Mouse (Mus musculus) liver, postnatal 0 days (tissue): ENCODE data around the gene Arhgef6. TPM values are rescaled to one million over a fixed set of nuclear protein-coding genes. Genes with fewer than 3 reads are reported as not detected.

Source experiments
- ATAC-seq: fragments of 200-750 bp; cut with Nextera tagmentation; 2 replicates; pipeline ENCODE4 v1.8.0; 2017; ENCODE audit warnings: mild to moderate bottlenecking, moderate library complexity
- DNase-seq: peaks from one replicate; pipeline ENCODE4 v3.0.0-alpha.2; 2016
- H3K27ac ChIP-seq: fragments of 300-500 bp; sonication (generic); 2 replicates; pipeline ENCODE4 v1.5.1; 2014; ENCODE audit warnings: antibody characterized with exemption, moderate library complexity, mild to moderate bottlenecking, low read depth
- H3K27me3 ChIP-seq: fragments of 300-500 bp; sonication (generic); 2 replicates; pipeline ENCODE4 v1.6.1; 2014; ENCODE audit warnings: low read length, control low read depth, mixed read lengths; ENCODE audit not compliant: insufficient read depth
- H3K36me3 ChIP-seq: fragments of 300-500 bp; sonication (generic); replicated peaks from 2 replicates; pipeline ENCODE4 v1.6.1; 2014; ENCODE audit warnings: mild to moderate bottlenecking, control low read depth, low read length, moderate library complexity, mixed read lengths; ENCODE audit not compliant: insufficient read depth
- H3K4me1 ChIP-seq: fragments of 300-500 bp; sonication (generic); 2 replicates; pipeline ENCODE4 v1.6.1; 2014; ENCODE audit warnings: antibody characterized with exemption, mild to moderate bottlenecking, control low read depth; ENCODE audit not compliant: insufficient read depth
- H3K4me2 ChIP-seq: fragments of 300-500 bp; sonication (generic); 2 replicates; pipeline ENCODE4 v1.6.1; 2014; ENCODE audit warnings: low read depth, mild to moderate bottlenecking, low read length, moderate library complexity, mixed read lengths
- H3K4me3 ChIP-seq: fragments of 300-500 bp; sonication (generic); 2 replicates; pipeline ENCODE4 v1.5.1; 2014; ENCODE audit warnings: low read depth, low read length
- H3K9ac ChIP-seq: fragments of 300-500 bp; sonication (generic); replicated peaks from 2 replicates; pipeline ENCODE4 v1.6.1; 2014; ENCODE audit warnings: mild to moderate bottlenecking, moderate library complexity
- H3K9me3 ChIP-seq: fragments of 300-500 bp; sonication (generic); 2 replicates; pipeline ENCODE4 v1.6.1; 2016; ENCODE audit warnings: mild to moderate bottlenecking, control low read depth, low read length, mixed read lengths
- CTCF ChIP-seq: sonication (generic); IDR thresholded peaks from 2 replicates; pipeline ENCODE4 v1.5.1; 2016; ENCODE audit warnings: antibody characterized with exemption, low read depth
- EP300 ChIP-seq: IDR thresholded peaks from 2 replicates; pipeline ENCODE4 v1.6.1; 2016; ENCODE audit warnings: antibody characterized with exemption, low read depth, mild to moderate bottlenecking
- WGBS: fragments of 180-500 bp; shearing (Covaris S2); extraction: QIAGEN DNeasy Blood & Tissue Kit; methylation state at CpG from one replicate; pipeline ENCODE4 v1.1.7; 2014; ENCODE audit not compliant: insufficient replicate concordance; 5-methylcytosine and 5-hydroxymethylcytosine counted together
- polyA plus RNA-seq: library from polyadenylated mRNA; unstranded; fragments of >200 nt; fragmentation: Nextera tagmentation; extraction: Ambion mirVana; gene quantifications from 2 replicates; pipeline ENCODE4 v1.2.1, GENCODE M21; 2015

Arhgef6 gene
- polyA plus RNA-seq, 1 experiment from 2014 or later, result 5.9 TPM

DNA sequence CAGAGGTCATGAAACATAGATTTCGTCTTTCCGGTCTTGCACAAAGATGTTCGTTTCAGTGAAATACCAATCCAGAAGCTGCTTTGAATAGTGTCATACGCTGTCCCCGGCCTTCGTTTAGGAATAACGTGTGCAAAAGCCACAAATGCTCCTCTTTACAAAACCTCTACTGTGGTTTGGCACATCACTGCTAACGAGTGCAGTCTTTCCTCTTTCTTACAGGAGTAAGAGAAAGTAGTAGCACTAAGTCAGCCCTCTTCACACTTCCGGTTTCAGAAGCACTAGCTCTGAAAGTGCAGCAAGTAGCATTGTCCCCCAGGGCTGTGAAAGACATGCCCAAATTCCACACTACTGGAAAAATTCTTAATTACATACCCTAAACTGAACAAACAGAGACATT, 142.2 kb downstream of the Arhgef6 start:
- H3K36me3 ChIP-seq, result no peaks in the 10 kb centered on the region
- H3K4me3 ChIP-seq, result no peak overlapping the region
- DNase-seq (no peak), ATAC-seq (no peak)
- no peak overlapping the region for H3K27ac ChIP-seq
- H3K4me2 ChIP-seq, result no peak overlapping the region
- no peak overlapping the region for H3K9ac ChIP-seq
- no peak for TF ChIP-seq EP300
- TF ChIP-seq CTCF, result no peak
- 51% methylated on average over 9 of the region's 9 CpGs for WGBS
- no peaks in the 10 kb centered on the region for H3K4me1 ChIP-seq
- no peaks in the 10 kb centered on the region for H3K9me3 ChIP-seq
- no peaks in the 10 kb centered on the region for H3K27me3 ChIP-seq

DNA sequence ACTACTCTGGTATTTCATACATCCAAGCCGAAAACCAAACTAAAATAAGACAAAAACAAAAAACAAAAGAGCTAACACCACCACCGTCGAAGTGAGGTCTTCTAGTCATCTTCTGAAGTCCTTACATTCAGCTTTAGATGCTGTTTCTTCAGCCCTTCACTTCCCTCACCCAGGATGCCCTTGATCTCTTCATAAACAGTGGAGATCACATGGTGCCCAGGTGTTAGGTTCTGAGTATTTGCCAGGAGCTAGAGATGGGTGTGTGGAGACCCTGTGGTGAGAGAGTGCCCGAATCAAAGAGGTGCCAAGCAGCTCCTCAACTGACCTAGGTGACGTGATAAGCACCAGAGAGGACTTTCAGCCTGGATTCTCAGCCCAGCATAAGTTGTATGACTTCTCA, 149.2 kb downstream of the Arhgef6 start:
- no peak overlapping the region for H3K9ac ChIP-seq
- H3K4me3 ChIP-seq, result no peak overlapping the region
- 0 out of 2 replicates have a peak, but pooled peaks cover 3% of the 10 kb centered on the region for H3K27me3 ChIP-seq
- TF ChIP-seq CTCF (no peak), EP300 (no peak)
- H3K4me1 ChIP-seq, result no peaks in the 10 kb centered on the region
- H3K27ac ChIP-seq, result no peak overlapping the region
- H3K36me3 ChIP-seq, result no peaks in the 10 kb centered on the region
- ATAC-seq (no peak), DNase-seq (no peak)
- H3K9me3 ChIP-seq, result no peaks in the 10 kb centered on the region
- WGBS, result 68% methylated on average over 5 of the region's 5 CpGs
- no peak overlapping the region for H3K4me2 ChIP-seq

DNA sequence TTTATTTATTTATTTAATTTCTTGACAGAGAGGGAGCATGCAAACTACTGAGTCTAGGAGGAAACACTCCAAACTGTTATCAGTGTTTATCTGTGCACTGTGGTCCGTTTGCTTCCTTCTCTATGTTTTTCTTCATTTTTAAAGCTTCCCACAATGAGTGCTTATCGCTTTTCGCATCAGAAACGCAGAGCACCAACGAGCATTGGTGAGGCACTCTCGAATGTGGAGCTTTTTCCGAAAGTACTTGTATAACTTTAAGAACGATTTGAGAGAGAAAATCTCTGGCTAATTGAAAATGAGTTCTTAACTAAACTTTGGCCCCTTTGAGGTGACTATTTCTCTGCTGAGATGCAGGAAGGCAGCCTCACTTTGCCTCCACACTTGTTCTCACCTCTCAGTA, 151.2 kb downstream of the Arhgef6 start:
- Histone ChIP-seq H3K4me2 (no peak overlapping the region), H3K9me3 (no peaks in the 10 kb centered on the region), H3K4me3 (no peak overlapping the region), H3K9ac (no peak overlapping the region), H3K27me3 (0 out of 2 replicates have a peak, but pooled peaks cover 3% of the 10 kb centered on the region), H3K36me3 (no peaks in the 10 kb centered on the region), H3K27ac (no peak overlapping the region), H3K4me1 (no peaks in the 10 kb centered on the region)
- TF ChIP-seq CTCF (no peak), EP300 (no peak)
- 50% methylated on average over 8 of the region's 8 CpGs for WGBS
- DNase-seq (no peak), ATAC-seq (no peak)

DNA sequence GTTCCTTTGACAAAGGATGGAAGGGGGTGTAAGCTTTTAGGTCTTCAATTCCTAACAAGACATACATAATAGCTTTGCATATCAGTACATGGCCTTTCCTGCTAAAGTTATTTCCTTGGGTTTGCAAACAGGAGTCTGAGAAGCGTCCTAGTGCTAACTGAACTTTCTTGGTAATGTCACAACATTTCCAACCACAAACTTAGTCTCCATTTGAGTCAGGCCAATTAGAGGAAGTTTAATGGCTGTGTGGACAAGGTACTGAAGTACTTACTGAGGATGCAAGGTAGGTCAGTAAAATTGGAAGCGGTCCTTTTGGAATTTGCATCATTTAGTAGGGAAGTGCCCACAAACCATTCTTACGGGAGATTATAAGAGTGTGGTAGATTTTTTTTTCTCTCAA, 155.2 kb downstream of the Arhgef6 start:
- Histone ChIP-seq H3K27ac (no peak overlapping the region), H3K4me1 (no peaks in the 10 kb centered on the region), H3K27me3 (0 out of 2 replicates have a peak, but pooled peaks cover 3% of the 10 kb centered on the region), H3K4me2 (no peak overlapping the region), H3K9me3 (no peaks in the 10 kb centered on the region), H3K4me3 (no peak overlapping the region), H3K9ac (no peak overlapping the region), H3K36me3 (no peaks in the 10 kb centered on the region)
- ATAC-seq (no peak), DNase-seq (no peak)
- TF ChIP-seq CTCF (no peak), EP300 (no peak)
- WGBS, result 68% methylated on average over 3 of the region's 3 CpGs

DNA sequence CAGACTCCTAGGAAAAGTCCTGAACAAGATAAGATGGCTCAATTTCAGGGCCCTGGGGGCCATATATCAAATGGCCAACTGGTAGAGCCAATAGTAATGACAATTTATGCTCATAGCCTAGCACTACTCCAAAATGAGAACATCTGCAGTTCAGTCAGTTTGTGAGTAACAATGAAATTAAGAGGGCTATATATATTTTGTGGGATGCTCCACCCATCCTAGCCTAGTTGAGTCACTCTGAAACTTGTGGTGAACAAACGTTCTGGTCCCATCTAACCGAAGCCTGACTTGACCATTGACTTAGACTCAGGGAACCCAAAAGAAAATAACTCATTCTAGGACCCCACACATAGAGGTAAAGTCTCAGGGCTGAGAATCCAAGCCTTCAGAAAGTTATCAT, 156.1 kb downstream of the Arhgef6 start:
- no peak overlapping the region for H3K4me3 ChIP-seq
- no peak for ATAC-seq
- TF ChIP-seq EP300 (no peak), CTCF (no peak)
- H3K27me3 ChIP-seq, result 0 out of 2 replicates have a peak, but pooled peaks cover 3% of the 10 kb centered on the region
- no peak overlapping the region for H3K4me2 ChIP-seq
- H3K36me3 ChIP-seq, result no peaks in the 10 kb centered on the region
- WGBS, result 64% methylated on average over 2 of the region's 2 CpGs
- H3K4me1 ChIP-seq, result no peaks in the 10 kb centered on the region
- H3K27ac ChIP-seq, result no peak overlapping the region
- no peak overlapping the region for H3K9ac ChIP-seq
- H3K9me3 ChIP-seq, result no peaks in the 10 kb centered on the region
- no peak for DNase-seq

Other genes with a start within 250 kb of the Arhgef6 start
- gene Cd40lg, start 126.6 kb downstream of the Arhgef6 start, polyA plus RNA-seq, result not detected in 2 replicates
- 18.8 and 19.7 TPM in 2 replicates for gene Rbmx, start 54.3 kb upstream of the Arhgef6 start, polyA plus RNA-seq
- not detected in 2 replicates for gene Gm364, start 70.4 kb upstream of the Arhgef6 start, polyA plus RNA-seq
- gene Gpr101, start 165.0 kb upstream of the Arhgef6 start, polyA plus RNA-seq, result not detected in 2 replicates